Mouse (Mus musculus) splenic B cell, adult 2 months (primary cell): ENCODE measurements around the gene Rhpn2.
"Not testable (repeated sequence)": the region's sequence is repeated elsewhere in the genome, so short reads cannot be mapped to it uniquely, and the experiment has no call there.

ENCODE experiments used
- DNase-seq: peaks from one replicate; pipeline ENCODE4 v3.0.0-alpha.2; 2011; ENCODE audit warnings: low read depth, low spot score
- H3K27me3 ChIP-seq: 2 replicates; pipeline ENCODE4 v1.6.1; 2012; ENCODE audit warnings: mild to moderate bottlenecking, low read length, moderate library complexity, mixed read lengths; ENCODE audit not compliant: control insufficient read depth, poor library complexity, insufficient read depth, severe bottlenecking
- H3K36me3 ChIP-seq: 2 replicates; pipeline ENCODE4 v1.6.1; 2012; ENCODE audit warnings: mild to moderate bottlenecking, low read length, moderate library complexity, mixed read lengths; ENCODE audit not compliant: control insufficient read depth, poor library complexity, insufficient read depth, severe bottlenecking

The Rhpn2 gene

DNA sequence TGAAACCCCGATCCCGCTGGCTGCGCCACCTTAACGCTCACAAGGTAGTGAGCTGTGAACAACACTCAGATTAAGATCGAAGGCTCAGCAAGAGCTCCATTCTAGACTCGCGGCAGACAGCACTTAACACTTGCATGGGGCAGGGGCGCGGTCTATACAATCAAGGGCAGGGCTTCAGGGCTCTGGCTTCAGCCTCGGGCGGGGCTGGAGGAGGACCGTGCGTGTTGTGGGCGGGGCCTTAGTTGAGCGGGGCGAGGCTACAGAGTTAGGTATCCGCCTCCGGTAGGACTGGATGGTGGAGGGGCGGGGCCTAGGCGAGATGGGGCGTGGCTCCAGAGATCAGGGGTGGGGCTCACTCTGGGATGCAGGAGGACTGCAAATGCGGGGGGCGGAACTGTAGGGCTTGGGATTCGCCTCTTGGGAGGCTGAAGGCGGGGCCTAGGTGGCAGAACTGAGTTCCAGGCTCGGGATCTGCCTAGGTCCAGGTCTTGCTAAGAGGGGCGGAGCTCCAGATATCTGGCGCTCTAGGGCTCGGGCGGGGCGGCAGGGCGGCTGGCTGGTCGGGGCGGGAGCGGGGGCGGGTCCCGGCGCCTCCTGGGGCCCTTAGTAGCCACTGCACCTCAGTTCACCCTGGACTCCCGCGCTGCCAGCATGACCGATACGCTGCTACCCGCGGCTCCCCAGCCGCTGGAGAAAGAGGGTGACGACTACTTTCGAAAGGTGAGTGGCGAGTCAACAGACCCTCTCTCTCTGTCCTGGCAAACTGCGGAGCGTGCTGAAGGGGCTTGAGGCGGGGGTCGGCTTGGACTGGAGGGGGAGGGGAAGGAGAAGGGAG, at the start of gene Rhpn2:
Gene Rhpn2, plus strand, starts transcription at position 479 of the 835 bp plus-strand sequence.
- Histone ChIP-seq H3K36me3 (no peaks in the 10 kb centered on the region), H3K27me3 (no peaks in the 10 kb centered on the region)
- DNase-seq, result peak; percentile 97

DNA sequence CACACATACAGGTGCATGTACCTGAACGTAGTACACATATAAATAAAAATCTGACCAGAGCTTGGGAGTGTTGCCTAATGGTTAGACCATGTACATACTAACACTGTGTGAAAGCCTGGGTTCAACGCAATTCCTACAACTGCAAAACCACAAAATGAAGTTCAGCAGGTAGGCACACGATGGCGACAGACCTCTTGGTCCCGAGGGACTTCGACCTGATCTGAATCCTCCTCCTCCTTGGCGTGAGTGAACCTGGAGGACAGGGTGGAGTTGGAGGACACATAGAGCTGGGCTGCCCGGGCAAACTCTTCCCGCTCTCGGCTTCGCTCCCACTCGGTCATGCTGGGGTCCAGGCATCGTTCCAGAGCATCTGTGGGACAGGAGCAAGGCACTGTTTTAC, 40.5 kb upstream of the Rhpn2 start:
- DNase-seq, result no peak
- no peaks in the 10 kb centered on the region for H3K27me3 ChIP-seq
- peaks cover 24% of the 10 kb centered on the region for H3K36me3 ChIP-seq

DNA sequence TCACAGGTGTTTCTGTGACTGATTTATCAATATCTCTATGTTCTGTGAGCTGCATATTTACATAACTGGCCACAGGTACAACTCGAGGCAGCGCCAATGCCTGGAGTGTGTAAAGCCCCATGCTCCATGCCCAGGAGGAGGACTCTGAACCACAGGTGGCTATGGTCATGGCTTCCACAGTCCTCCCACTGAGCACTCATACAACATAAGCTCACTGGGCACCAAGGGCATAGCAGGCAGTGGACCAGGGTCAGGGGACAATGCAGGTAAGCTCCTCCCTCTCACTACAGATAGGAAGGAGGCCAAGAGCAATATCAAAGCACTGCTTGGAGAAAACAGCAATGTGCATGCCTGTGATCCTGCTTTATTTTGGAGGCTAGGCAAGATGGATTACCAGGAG, 38.3 kb upstream of the Rhpn2 start:
- Histone ChIP-seq H3K27me3 (no peaks in the 10 kb centered on the region), H3K36me3 (peaks cover 21% of the 10 kb centered on the region)
- DNase-seq, result no peak

DNA sequence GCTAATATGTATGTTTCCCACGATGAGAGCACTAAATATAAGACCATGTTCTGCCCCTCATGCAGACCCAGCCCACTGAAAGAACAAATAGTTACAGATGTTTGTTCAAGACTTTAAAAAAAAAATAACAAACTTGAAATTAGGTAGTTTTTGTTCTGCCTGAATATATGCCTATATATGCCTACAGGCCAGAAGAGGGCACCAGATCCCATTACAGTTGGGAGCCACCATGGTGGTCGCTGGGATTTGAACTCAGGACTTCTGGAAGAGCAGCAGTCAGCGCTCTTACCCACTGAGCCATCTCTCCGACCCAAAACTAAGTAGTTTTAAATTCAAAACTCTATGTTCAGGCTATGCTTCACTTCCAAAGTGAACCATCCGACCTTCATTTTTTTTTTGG, 36.1 kb upstream of the Rhpn2 start:
- DNase-seq, result no peak
- H3K27me3 ChIP-seq, result no peaks in the 10 kb centered on the region
- peaks cover 28% of the 10 kb centered on the region for H3K36me3 ChIP-seq

DNA sequence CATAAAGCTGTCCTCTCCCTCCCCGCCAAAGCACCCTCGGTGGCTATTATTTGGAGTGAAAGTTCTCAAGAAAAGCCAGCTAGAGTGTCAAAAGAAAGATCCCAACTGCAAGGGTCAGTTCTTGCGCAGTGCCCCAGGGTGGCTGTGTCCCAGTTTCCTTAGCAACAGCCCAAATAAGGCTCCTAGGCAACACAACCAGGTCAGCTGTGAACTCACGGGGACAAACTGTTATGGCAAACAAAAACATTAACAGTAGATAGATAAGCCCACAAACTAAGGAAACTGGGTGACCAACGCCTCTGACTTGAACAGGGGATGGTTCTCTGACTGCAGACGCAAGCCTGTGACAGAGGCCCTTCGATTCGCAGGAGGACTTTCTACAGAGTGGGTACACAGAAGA, 34.3 kb upstream of the Rhpn2 start:
- no peak for DNase-seq
- H3K27me3 ChIP-seq, result no peaks in the 10 kb centered on the region
- H3K36me3 ChIP-seq, result peaks cover 29% of the 10 kb centered on the region

DNA sequence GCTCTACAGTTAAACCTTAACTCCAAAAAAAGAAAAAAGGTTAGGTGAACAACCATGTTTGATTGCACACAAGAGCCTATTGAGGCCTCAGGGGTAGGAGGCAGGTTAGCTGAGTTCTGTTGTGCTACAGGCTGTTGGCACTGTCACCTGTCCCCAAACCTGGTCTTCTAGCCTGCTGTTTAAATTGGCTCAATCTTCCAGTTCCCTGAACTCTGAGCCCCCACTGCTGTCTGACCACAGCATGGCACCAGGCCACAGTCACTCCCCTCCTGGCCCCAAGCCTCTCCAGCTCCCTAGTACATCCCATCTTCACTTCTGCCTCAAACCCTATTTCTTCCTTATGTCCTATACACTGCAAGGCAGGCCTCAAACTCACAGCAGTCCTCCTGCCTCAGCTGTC, 33.2 kb upstream of the Rhpn2 start:
- H3K27me3 ChIP-seq, result no peaks in the 10 kb centered on the region
- H3K36me3 ChIP-seq, result peaks cover 24% of the 10 kb centered on the region; the same call in 1 of the 2 replicates
- no peak for DNase-seq

DNA sequence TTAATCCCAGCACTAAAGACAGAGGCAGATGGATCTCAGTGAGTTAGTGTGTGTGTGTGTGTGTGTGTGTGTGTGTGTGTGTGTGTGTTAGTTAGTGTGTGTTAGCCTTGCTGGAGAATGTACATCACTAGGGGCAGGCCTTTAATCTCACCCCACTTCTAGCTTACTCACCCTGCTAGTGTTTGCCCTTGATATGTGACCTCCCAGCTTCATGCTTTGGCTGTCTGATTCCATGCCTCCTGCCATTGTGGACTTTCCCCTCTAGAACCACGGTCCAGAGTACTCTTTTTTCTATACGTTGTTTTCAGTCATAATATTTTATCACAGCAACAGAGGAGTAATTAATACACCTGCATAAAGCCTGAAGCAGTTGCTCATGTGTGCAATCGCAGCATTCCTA, 22.8 kb upstream of the Rhpn2 start:
- no peak for DNase-seq
- Histone ChIP-seq H3K27me3 (no peaks in the 10 kb centered on the region), H3K36me3 (no peaks in the 10 kb centered on the region)

DNA sequence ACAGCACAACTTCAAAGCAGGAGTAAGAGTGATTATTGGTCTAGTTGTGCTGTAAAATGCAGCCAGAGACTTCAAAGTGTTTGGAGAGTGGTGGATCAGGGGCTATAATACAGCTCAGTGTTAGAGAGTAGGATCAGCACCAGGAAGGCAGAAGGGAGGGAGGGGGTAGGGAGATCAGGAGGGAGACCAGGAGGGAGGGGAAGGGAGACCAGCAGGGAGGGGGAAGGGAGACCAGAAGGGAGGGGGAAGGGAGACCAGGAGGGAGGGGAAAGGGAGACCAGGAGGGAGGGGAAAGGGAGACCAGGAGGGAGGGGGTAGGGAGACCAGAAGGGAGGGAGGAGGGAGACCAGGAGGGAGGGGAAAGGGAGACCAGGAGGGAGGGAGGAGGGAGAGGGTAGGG, 19.8 kb upstream of the Rhpn2 start:
- DNase-seq, result no peak
- Histone ChIP-seq H3K36me3 (no peaks in the 10 kb centered on the region), H3K27me3 (no peaks in the 10 kb centered on the region)

DNA sequence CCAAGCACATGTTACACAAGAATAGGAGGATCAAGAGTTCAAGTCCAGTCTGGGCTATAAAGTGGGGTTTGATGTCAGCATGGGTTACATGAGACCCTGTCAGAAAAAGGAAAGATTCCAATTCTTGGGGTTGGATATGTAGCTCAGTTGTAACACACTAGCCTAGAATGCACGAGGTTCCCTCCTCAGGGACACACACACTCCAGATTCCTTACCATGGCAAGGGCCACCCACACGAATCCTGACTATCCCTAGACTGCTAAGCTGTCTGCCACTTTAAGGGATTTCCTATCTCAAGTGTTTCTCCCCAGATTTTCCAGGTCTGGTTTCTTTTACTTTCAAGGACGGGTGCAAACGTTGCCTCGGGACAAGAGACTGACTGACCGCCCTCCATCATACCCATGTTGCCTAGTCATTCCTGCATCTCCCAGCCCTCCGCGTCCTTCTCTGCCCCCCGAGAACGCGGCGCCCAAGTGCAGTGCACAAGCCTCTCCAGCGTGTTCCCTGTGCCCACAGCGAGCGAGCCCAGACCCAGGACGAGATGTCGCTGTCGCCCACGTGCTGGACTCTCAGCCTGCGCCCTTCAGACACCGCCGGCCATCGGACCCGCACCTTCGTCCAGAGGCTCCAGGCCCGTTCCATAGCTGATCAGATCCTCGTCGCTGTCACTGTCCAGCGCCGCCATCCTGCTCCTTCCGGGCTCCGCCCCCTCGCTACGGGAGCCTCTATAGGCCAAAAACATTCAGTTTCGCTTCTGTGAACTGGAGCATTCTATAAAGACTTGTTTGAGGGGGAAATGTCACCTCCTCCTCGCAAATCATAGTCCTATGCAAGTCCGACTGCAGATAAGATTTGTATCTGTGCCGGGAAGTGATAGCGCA, 16.0 kb upstream of the Rhpn2 start, which contains the start of gene Gpatch1:
Gene Gpatch1, minus strand, starts transcription at position 712 of the 881 bp plus-strand sequence.
- H3K36me3 ChIP-seq, result no peaks in the 10 kb centered on the region
- DNase-seq, result peak; percentile 91
- no peaks in the 10 kb centered on the region for H3K27me3 ChIP-seq

DNA sequence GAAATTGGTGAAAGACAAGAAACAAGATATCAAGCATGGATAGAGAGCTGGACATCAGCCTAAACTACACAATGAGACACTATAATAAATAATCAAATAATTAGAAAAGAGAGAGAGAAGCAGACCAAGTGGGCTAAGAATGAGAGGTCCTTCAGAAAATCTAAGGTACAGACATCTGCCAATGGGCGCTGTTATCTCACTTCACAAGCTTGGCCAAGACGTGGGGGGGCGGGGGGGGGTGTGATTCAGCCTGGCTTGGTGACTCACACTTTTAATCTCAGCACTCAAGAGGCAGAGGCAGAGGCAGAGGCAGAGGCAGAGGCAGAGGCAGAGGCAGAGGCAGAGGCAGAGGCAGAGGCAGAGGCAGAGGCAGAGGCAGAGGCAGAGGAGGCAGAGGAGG, 14.7 kb upstream of the Rhpn2 start:
- H3K36me3 ChIP-seq, H3K27me3 ChIP-seq, DNase-seq: not testable (repeated sequence)

DNA sequence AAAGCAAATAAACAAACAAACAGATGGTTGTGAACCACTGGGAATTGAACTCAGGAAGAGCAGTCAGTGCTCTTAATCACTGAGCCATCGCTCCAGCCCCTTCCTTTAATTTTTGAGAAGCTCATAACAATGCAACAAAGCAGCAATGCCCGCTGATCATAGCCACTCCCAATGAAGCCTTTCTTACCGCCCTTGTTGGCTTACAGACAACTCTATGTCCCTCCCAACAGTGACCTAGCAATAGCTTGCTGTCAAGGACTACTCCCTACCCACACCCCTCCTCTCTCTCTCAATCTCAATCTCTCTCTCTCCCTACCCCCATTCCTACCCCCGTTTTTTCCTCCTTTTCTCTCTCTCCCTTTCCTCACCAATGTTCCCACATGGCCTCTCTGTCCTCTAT, 14.2 kb upstream of the Rhpn2 start:
- H3K27me3 ChIP-seq, result no peaks in the 10 kb centered on the region
- DNase-seq, result no peak
- no peaks in the 10 kb centered on the region for H3K36me3 ChIP-seq

DNA sequence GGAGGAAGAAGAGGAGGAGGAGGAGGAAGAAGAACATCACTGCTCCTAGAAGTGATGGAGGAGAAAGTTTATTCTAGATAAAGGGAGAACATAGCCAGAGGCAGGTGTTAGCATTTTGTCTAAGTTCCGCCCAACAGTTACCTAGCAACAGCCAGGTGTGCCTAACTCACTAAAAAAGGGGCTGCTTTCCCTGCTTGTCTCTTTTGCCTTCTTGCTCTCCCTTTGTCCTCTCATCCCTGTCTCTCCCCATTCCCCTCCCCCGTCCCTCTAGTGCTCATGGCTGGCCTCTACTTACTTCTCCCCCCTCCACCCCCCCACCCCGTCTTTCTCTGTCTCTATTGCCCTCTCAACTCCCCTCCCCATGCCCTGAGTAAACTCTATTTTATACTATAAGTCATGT, 11.8 kb upstream of the Rhpn2 start:
- Histone ChIP-seq H3K27me3 (no peaks in the 10 kb centered on the region), H3K36me3 (no peaks in the 10 kb centered on the region)
- no peak for DNase-seq

DNA sequence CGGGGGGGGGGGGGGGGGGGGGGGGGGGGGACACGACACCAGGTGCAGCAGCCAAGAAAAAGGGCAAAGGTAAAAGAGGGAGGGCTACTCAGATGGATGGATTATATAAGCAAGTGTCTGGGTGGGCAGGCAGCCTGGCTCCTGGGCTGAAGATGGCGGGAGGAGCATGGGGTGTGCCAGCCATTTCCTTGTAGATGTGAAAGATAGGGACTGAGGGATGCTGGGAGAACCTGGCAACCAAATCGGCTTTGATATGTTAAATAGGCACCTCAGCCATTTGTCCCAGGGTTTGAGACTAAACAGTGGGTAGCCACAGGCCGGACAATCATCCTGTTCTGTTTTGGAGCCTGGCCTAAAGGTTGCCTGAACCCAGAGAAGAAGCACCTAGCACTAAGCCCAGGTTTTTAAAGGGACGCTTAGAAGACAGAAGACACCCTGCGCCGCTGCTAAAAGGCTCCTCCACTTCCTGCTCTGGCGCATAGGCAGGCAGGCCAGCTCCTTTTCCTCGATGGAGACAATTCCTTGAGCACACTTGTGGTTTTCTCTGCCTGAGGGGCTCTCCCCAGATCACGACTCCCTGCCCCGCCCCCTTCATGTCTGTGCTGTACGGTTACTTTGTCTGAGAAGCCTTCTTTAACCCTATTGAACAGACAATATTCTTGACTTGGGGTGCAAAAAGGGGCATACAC, 11.1 kb upstream of the Rhpn2 start:
- no peaks in the 10 kb centered on the region for H3K27me3 ChIP-seq
- DNase-seq, result no peak
- no peaks in the 10 kb centered on the region for H3K36me3 ChIP-seq

DNA sequence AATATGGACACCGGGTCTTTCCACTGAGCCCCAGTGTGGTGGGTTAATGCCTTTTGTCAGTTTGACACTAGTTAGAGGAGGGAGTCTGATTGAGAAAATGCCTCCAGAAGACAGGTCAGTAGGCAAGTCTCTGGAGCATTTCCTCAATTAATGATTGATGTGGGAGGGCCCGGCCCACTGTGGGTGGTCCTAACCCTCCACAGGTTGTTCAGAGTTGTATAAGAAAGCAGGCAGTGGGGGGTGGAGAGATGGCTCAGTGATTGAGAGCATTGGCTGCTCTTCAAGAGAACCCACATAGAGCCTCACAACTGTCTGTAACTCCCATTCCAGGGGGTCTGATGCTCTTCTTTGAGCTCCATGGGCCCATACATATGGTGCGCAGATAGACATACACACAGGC, 2.4 kb upstream of the Rhpn2 start:
- DNase-seq, result no peak
- Histone ChIP-seq H3K36me3 (no peaks in the 10 kb centered on the region), H3K27me3 (no peaks in the 10 kb centered on the region)

DNA sequence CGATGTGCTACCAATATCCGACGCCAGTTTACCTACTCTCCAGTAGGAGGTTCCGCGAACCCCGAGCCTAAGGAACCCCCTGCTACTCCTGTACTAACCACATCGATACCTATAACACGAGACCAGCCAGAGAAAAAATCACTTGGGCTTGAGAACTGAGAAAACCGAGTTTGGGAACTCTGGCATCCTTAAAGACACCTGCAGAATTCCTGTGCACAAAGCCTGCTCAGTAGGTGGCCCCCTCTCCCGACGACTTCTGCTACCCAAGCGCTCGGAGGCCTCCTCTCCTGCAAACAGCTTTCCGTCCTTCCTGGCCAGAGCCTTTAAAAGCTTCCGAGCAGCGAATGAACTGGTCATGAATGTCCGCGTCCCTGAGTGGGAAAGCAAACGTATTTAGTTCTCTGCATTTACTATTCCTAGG, 729 bp upstream of the Rhpn2 start:
- Histone ChIP-seq H3K27me3 (no peaks in the 10 kb centered on the region), H3K36me3 (no peaks in the 10 kb centered on the region)
- peak; percentile 41 for DNase-seq
